Mouse (Mus musculus) cerebellum, adult 2 months (tissue): Measurements from ENCODE around the gene Kcnmb3.

ENCODE experiments used
- CTCF ChIP-seq: fragments of 200-500 bp; IDR thresholded peaks from 2 replicates; pipeline ENCODE4 v1.5.1; 2011; ENCODE audit warnings: low read depth, mild to moderate bottlenecking, control low read depth, low read length, moderate library complexity, borderline replicate concordance; ENCODE audit not compliant: insufficient read depth
- POLR2A ChIP-seq: fragments of 200-500 bp; IDR thresholded peaks from 2 replicates; pipeline ENCODE4 v1.6.1; 2011; ENCODE audit warnings: low read length, control low read depth, borderline replicate concordance; ENCODE audit not compliant: insufficient read depth

DNA sequence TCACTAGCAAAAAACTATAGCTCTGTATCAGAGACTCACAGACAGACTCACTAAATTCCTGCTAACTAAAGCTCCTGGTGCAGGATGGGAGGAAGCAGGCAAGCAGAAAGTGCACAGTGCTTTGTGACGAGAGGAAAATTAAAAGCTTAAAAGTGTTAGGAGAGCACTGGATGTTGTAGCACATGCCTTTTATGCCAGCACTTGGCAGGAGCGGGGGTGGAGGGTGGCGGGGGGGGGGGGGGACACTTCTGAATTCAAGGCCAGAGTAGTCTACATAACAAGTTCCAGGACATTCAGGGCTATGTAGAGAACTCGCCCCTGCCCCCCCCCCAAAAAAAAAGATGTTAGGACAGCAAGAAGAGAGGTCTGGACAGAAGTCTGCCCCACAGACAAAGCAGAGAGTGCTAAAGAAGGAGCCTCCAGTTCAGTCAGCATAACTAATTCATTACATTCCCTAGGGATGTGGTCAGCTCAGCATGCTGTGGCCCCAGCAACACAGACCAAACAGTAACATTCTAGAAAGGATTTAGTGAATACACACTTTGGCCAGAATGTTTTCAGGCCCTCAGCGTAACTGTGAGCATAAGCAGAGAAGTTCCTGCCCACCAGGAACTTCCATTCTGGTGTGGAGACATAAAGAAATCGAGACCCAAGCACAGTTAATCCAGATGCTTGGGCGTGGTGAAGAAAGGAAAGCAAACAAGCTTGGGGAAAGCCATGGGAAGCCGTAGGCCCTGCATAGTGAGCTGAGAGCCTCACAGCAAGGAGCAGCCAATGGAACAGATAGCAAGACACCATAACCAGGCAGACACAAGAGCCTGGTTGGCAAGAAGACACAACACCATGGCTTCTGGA lies 4.1 kb upstream of the Kcnmb3 start:
- TF ChIP-seq CTCF = no peak
- TF ChIP-seq POLR2A = no peak
